Comparison of ENCODE assay signal across 13 mouse cellular contexts in genomic region chr9:110895994-110896393, GRCm38 (mm10). TPM values are rescaled to one million over a fixed set of nuclear protein-coding genes. Genes with fewer than 3 reads are reported as not detected.
DNase-seq lines count a peak whose midpoint lies in the region; ATAC-seq and TF ChIP-seq lines count a peak whose summit lies in the region.
"Had no signal": no experiment of that assay in that cellular context is flagged by ENCODE, and none has a peak within 500 bp of the region (broad histone marks: within the 10 kb centered on the region; RNA-seq: fewer than 3 reads in every experiment).

No protein-coding gene starts in this region.

- no peak overlapping the region for H3K9ac ChIP-seq in kidney, embryonic 15.5 days
- peak overlapping the region; percentile 15; the same call in 1 of the 2 replicates for H3K9ac ChIP-seq in ES-Bruce4 (ENCODE audit: low read depth, poor library complexity, severe bottlenecking)
- H3K9ac ChIP-seq in limb, embryonic 11.5 days (ENCODE audit: low read length): no peak overlapping the region

- peaks cover 3% of the 10 kb centered on the region; the same call in 1 of the 2 replicates for H3K36me3 ChIP-seq in kidney, embryonic 15.5 days
- H3K36me3 ChIP-seq in ES-Bruce4 (ENCODE audit: control insufficient read depth, insufficient read depth, low read length, poor library complexity, severe bottlenecking): no peaks in the 10 kb centered on the region
- no peaks in the 10 kb centered on the region for H3K36me3 ChIP-seq in forebrain, embryonic 10.5 days (replicated peaks)
- H3K36me3 ChIP-seq in limb, embryonic 11.5 days (ENCODE audit: control insufficient read depth, insufficient read depth, low read length): peaks cover 2% of the 10 kb centered on the region; the same call in 1 of the 2 replicates

- no peak for TF ChIP-seq EP300 in ES-Bruce4 (IDR thresholded peaks at IDR 0.05; ENCODE audit: insufficient read depth, low read depth, low read length)

- TF ChIP-seq CTCF in ES-Bruce4 (IDR thresholded peaks at IDR 0.05; ENCODE audit: low read depth, low read length): no peak

- no peak for TF ChIP-seq POLR2A in ES-Bruce4 (IDR thresholded peaks at IDR 0.05; ENCODE audit: insufficient read depth, low read length)

- H3K9me3 ChIP-seq in kidney, embryonic 15.5 days (replicated peaks): no peaks in the 10 kb centered on the region
- no peaks in the 10 kb centered on the region for H3K9me3 ChIP-seq in ES-Bruce4 (replicated peaks; ENCODE audit: control insufficient read depth, insufficient read depth, low read length, poor library complexity, severe bottlenecking)
- no peaks in the 10 kb centered on the region for H3K9me3 ChIP-seq in forebrain, embryonic 10.5 days
- H3K9me3 ChIP-seq in limb, embryonic 11.5 days (ENCODE audit: control insufficient read depth, low read length): no peaks in the 10 kb centered on the region

- no peaks in the 10 kb centered on the region for H3K27me3 ChIP-seq in kidney, embryonic 15.5 days
- no peaks in the 10 kb centered on the region for H3K27me3 ChIP-seq in ES-Bruce4 (ENCODE audit: control insufficient read depth, insufficient read depth, low read length, poor library complexity, severe bottlenecking)
- H3K27me3 ChIP-seq in forebrain, embryonic 10.5 days (ENCODE audit: poor library complexity, severe bottlenecking): peaks cover 34% of the 10 kb centered on the region
- H3K27me3 ChIP-seq in limb, embryonic 11.5 days (ENCODE audit: control insufficient read depth, insufficient read depth, low read length): no peaks in the 10 kb centered on the region

- DNase-seq in kidney, postnatal 25 days: no peak
- no peak for DNase-seq in forebrain, embryonic 10.5 days (ENCODE audit: extremely low spot score, low spot score)
- no peak for DNase-seq in limb, embryonic 11.5 days (ENCODE audit: low spot score)
- no peak for DNase-seq in adrenal gland, postnatal 25 days
- DNase-seq in layer of hippocampus, adult 9-11 months: no peak
- DNase-seq: cerebellum, adult 8-10 months; heart, postnatal 4 days had no signal

- peak; percentile 65 for ATAC-seq in kidney, embryonic 15.5 days (replicated peaks; ENCODE audit: low FRiP score)
- peak; percentile 5; the same call in 1 of the 2 replicates for ATAC-seq in limb, embryonic 11.5 days (ENCODE audit: insufficient number of reproducible peaks, low FRiP score, low TSS enrichment, low read depth)
- no peak for ATAC-seq in megakaryocyte progenitor cell, adult 5-6 weeks (replicated peaks; ENCODE audit: poor library complexity)

- H3K27ac ChIP-seq in kidney, embryonic 15.5 days: peak overlapping the region; percentile 60; the same call in 1 of the 2 replicates
- peak overlapping the region; percentile 38; the same call in 1 of the 2 replicates for H3K27ac ChIP-seq in ES-Bruce4 (ENCODE audit: insufficient read depth, low read length)
- peak overlapping the region; percentile 44 for H3K27ac ChIP-seq in forebrain, embryonic 10.5 days
- H3K27ac ChIP-seq in limb, embryonic 11.5 days (replicated peaks; ENCODE audit: low read depth, low read length): no peak overlapping the region
- H3K27ac ChIP-seq: macrophage had no signal

- H3K4me2 ChIP-seq in kidney, embryonic 15.5 days: peak overlapping the region; percentile 47
- peak overlapping the region; percentile 30 for H3K4me2 ChIP-seq in limb, embryonic 11.5 days (ENCODE audit: low read depth, severe bottlenecking)

- peaks cover 24% of the 10 kb centered on the region for H3K4me1 ChIP-seq in kidney, embryonic 15.5 days
- no peaks in the 10 kb centered on the region for H3K4me1 ChIP-seq in ES-Bruce4 (ENCODE audit: control insufficient read depth, insufficient read depth, low read length)
- peaks cover 26% of the 10 kb centered on the region for H3K4me1 ChIP-seq in forebrain, embryonic 10.5 days
- peaks cover 5% of the 10 kb centered on the region; the same call in 1 of the 2 replicates for H3K4me1 ChIP-seq in limb, embryonic 11.5 days (ENCODE audit: control insufficient read depth, insufficient read depth, low read length)

- WGBS in kidney, embryonic 15.5 days: 10% methylated on average over 7 of the region's 7 CpGs
- 21% methylated on average over 7 of the region's 7 CpGs for WGBS in forebrain, embryonic 10.5 days
- WGBS in limb, embryonic 11.5 days: 9% methylated on average over 7 of the region's 7 CpGs

- peak overlapping the region; percentile 11 for H3K4me3 ChIP-seq in kidney, embryonic 15.5 days (replicated peaks)
- peak overlapping the region; percentile 47 for H3K4me3 ChIP-seq in ES-Bruce4 (ENCODE audit: low read depth, low read length)
- H3K4me3 ChIP-seq in forebrain, embryonic 10.5 days: peak overlapping the region; percentile 35
- H3K4me3 ChIP-seq in limb, embryonic 11.5 days (ENCODE audit: low read depth, low read length): no peak overlapping the region

RNA-seq across cellular contexts. Expression of gene Tmie, which starts 16.1 kb away (rescaled TPM):
- polyA plus RNA-seq in kidney, embryonic 15.5 days (2015; fragmentation: Nextera tagmentation; extraction: Ambion mirVana): 1.3 and 1.8 TPM in 2 replicates
- 1.6 and 3.1 TPM in 2 replicates for polyA plus RNA-seq in ES-Bruce4 (2011; ENCODE audit: insufficient read depth, insufficient read length, low read depth, missing spikeins)
- polyA plus RNA-seq in forebrain, embryonic 10.5 days (2016; fragmentation: Nextera tagmentation; extraction: Ambion mirVana): 0.14 and 0.26 TPM in 2 replicates
- polyA plus RNA-seq in limb, embryonic 11.5 days (2014; fragmentation: Nextera tagmentation; extraction: Ambion mirVana): 0.23 and 0.52 TPM in 2 replicates
- total RNA-seq in adrenal gland, postnatal 25 days (2021): 2.0 and 2.3 TPM in 2 replicates
- total RNA-seq in megakaryocyte progenitor cell, adult 5-6 weeks (2015): not detected in 2 replicates
- total RNA-seq in megakaryocyte progenitor cell, adult 5-6 weeks (2017): not detected in 2 replicates

RNA-seq across cellular contexts. Expression of gene Als2cl, which starts 16.3 kb away (rescaled TPM):
- polyA plus RNA-seq in kidney, embryonic 15.5 days (2015; fragmentation: Nextera tagmentation; extraction: Ambion mirVana): 4.1 and 5.3 TPM in 2 replicates
- polyA plus RNA-seq in ES-Bruce4 (2011; ENCODE audit: insufficient read depth, insufficient read length, low read depth, missing spikeins): 17.4 and 18.1 TPM in 2 replicates
- polyA plus RNA-seq in forebrain, embryonic 10.5 days (2016; fragmentation: Nextera tagmentation; extraction: Ambion mirVana): 0.90 and 0.97 TPM in 2 replicates
- 1.4 and 1.5 TPM in 2 replicates for polyA plus RNA-seq in limb, embryonic 11.5 days (2014; fragmentation: Nextera tagmentation; extraction: Ambion mirVana)
- 19.7 and 22.1 TPM in 2 replicates for total RNA-seq in adrenal gland, postnatal 25 days (2021)
- 0.07 and 0.44 TPM in 2 replicates for total RNA-seq in megakaryocyte progenitor cell, adult 5-6 weeks (2015)
- 0.08 and 0.20 TPM in 2 replicates for total RNA-seq in megakaryocyte progenitor cell, adult 5-6 weeks (2017)

RNA-seq across cellular contexts. Expression of gene Fam240a, which starts 20.7 kb away (rescaled TPM):
- not detected in 2 replicates for polyA plus RNA-seq in kidney, embryonic 15.5 days (2015; fragmentation: Nextera tagmentation; extraction: Ambion mirVana)
- polyA plus RNA-seq in ES-Bruce4 (2011; ENCODE audit: insufficient read depth, insufficient read length, low read depth, missing spikeins): not detected in 2 replicates
- polyA plus RNA-seq in forebrain, embryonic 10.5 days (2016; fragmentation: Nextera tagmentation; extraction: Ambion mirVana): not detected in 2 replicates
- polyA plus RNA-seq in limb, embryonic 11.5 days (2014; fragmentation: Nextera tagmentation; extraction: Ambion mirVana): not detected in 2 replicates
- total RNA-seq in adrenal gland, postnatal 25 days (2021): not detected in 2 replicates
- total RNA-seq in megakaryocyte progenitor cell, adult 5-6 weeks (2015): not detected in 2 replicates
- not detected in 2 replicates for total RNA-seq in megakaryocyte progenitor cell, adult 5-6 weeks (2017)
- total RNA-seq: adrenal gland, adult 18-20 months; heart, postnatal 4 days; layer of hippocampus, postnatal 25 days had no signal
- polyA plus RNA-seq: macrophage had no signal

RNA-seq across cellular contexts. Expression of gene Prss50, which starts 38.2 kb away (rescaled TPM):
- 0.40 and 0.90 TPM in 2 replicates for polyA plus RNA-seq in kidney, embryonic 15.5 days (2015; fragmentation: Nextera tagmentation; extraction: Ambion mirVana)
- 1.9 and 2.7 TPM in 2 replicates for polyA plus RNA-seq in ES-Bruce4 (2011; ENCODE audit: insufficient read depth, insufficient read length, low read depth, missing spikeins)
- 0.76 and 1.1 TPM in 2 replicates for polyA plus RNA-seq in forebrain, embryonic 10.5 days (2016; fragmentation: Nextera tagmentation; extraction: Ambion mirVana)
- 0.51 and 0.69 TPM in 2 replicates for polyA plus RNA-seq in limb, embryonic 11.5 days (2014; fragmentation: Nextera tagmentation; extraction: Ambion mirVana)
- not detected in 2 replicates for total RNA-seq in adrenal gland, postnatal 25 days (2021)
- total RNA-seq in megakaryocyte progenitor cell, adult 5-6 weeks (2015): 2.3 and 10.4 TPM in 2 replicates
- 1.4 and 1.6 TPM in 2 replicates for total RNA-seq in megakaryocyte progenitor cell, adult 5-6 weeks (2017)
- total RNA-seq: adrenal gland, adult 18-20 months; heart, postnatal 4 days had no signal
- polyA plus RNA-seq: macrophage had no signal

RNA-seq across cellular contexts. Expression of gene Tdgf1, which starts 50.0 kb away (rescaled TPM):
- not detected in 2 replicates for polyA plus RNA-seq in kidney, embryonic 15.5 days (2015; fragmentation: Nextera tagmentation; extraction: Ambion mirVana)
- polyA plus RNA-seq in ES-Bruce4 (2011; ENCODE audit: insufficient read depth, insufficient read length, low read depth, missing spikeins): 462 and 483 TPM in 2 replicates
- 0.34 and 0.61 TPM in 2 replicates for polyA plus RNA-seq in forebrain, embryonic 10.5 days (2016; fragmentation: Nextera tagmentation; extraction: Ambion mirVana)
- polyA plus RNA-seq in limb, embryonic 11.5 days (2014; fragmentation: Nextera tagmentation; extraction: Ambion mirVana): 0.14 TPM in 1 of 2 replicates, not detected in the other
- not detected in 2 replicates for total RNA-seq in adrenal gland, postnatal 25 days (2021)
- not detected in 2 replicates for total RNA-seq in megakaryocyte progenitor cell, adult 5-6 weeks (2015)
- total RNA-seq in megakaryocyte progenitor cell, adult 5-6 weeks (2017): not detected in 2 replicates
- total RNA-seq: adrenal gland, adult 18-20 months; heart, postnatal 4 days had no signal
- polyA plus RNA-seq: macrophage had no signal
